ENCODE assay signal across 13 mouse cellular contexts in genomic region chr6:146473216-146473955, GRCm38 (mm10). TPM values are rescaled to one million over a fixed set of nuclear protein-coding genes. Genes with fewer than 3 reads are reported as not detected.
DNase-seq lines count a peak whose midpoint lies in the region; ATAC-seq lines count a peak whose summit lies in the region.
"Had no signal": no experiment of that assay in that cellular context is flagged by ENCODE, and none has a peak within 500 bp of the region (broad histone marks: within the 10 kb centered on the region; RNA-seq: fewer than 3 reads in every experiment).

No protein-coding gene starts in this region.

- H3K36me3 ChIP-seq in forebrain, embryonic 14.5 days (ENCODE audit: control insufficient read depth, insufficient read depth, low read length), result no peaks in the 10 kb centered on the region

- H3K4me1 ChIP-seq in forebrain, embryonic 14.5 days (ENCODE audit: control insufficient read depth, insufficient read depth, low read length), result no peaks in the 10 kb centered on the region

- peak; percentile 27 for DNase-seq in lung, postnatal 10 days
- no peak for DNase-seq in lung, postnatal 14 days
- peak; percentile 58 for DNase-seq in adipocyte (ENCODE audit: low spot score)
- peak; percentile 47 for DNase-seq in gastrocnemius, postnatal 14 days
- peak; percentile 31 for DNase-seq in heart, postnatal 25 days (ENCODE audit: low spot score)
- no peak for DNase-seq in forebrain, embryonic 14.5 days (ENCODE audit: low spot score)
- DNase-seq in spleen, adult 12 weeks (ENCODE audit: low spot score), result no peak
- DNase-seq: spleen, adult 18-20 months had no signal

- ATAC-seq in forebrain, embryonic 14.5 days, result no peak
- no peak for ATAC-seq in cerebellum, adult (ENCODE audit: insufficient number of reproducible peaks, low FRiP score, low TSS enrichment)
- ATAC-seq: hindbrain, postnatal 0 days had no signal

- H3K4me2 ChIP-seq in forebrain, embryonic 14.5 days (ENCODE audit: low read length), result no peak overlapping the region
- H3K4me2 ChIP-seq: liver, embryonic 11.5 days had no signal

- no peak overlapping the region for H3K4me3 ChIP-seq in forebrain, embryonic 14.5 days (ENCODE audit: low read depth, low read length)
- H3K4me3 ChIP-seq: left cerebral cortex, adult 2 months had no signal

- H3K9ac ChIP-seq in forebrain, embryonic 14.5 days (ENCODE audit: low read length), result no peak overlapping the region

- no peaks in the 10 kb centered on the region for H3K9me3 ChIP-seq in forebrain, embryonic 14.5 days (replicated peaks; ENCODE audit: control insufficient read depth, low read length)

- intact Hi-C loops in gastrocnemius, postnatal 14 days (cut with DNase I; ENCODE audit: low total_unique reads), result no loop called here
- intact Hi-C loops in heart, postnatal 25 days (cut with DNase I), result no loop called here

- no peak overlapping the region for H3K27ac ChIP-seq in forebrain, embryonic 14.5 days (ENCODE audit: low read depth, low read length)
- H3K27ac ChIP-seq: hindbrain, postnatal 0 days; kidney, postnatal 0 days; left cerebral cortex, adult 2 months had no signal

- H3K27me3 ChIP-seq in forebrain, embryonic 14.5 days (replicated peaks; ENCODE audit: control insufficient read depth, insufficient read depth, low read length), result no peaks in the 10 kb centered on the region

- 82% methylated on average over 6 of the region's 6 CpGs for WGBS in forebrain, embryonic 14.5 days

RNA-seq across cellular contexts. Expression of gene Itpr2, which starts 28.6 kb away (rescaled TPM):
- total RNA-seq in gastrocnemius, postnatal 14 days (2021), result 10 to 100 TPM in 1 of 2 experiments, 1 to 10 TPM in 1; 9.1 to 14.6 TPM
- total RNA-seq in heart, postnatal 25 days (2021), result 10 to 100 TPM; 23.6 to 24.9 TPM
- polyA plus RNA-seq in forebrain, embryonic 14.5 days (2014; fragmentation: Nextera tagmentation; extraction: Ambion mirVana), result 2.4 and 4.5 TPM in 2 replicates

Comparison
In these comparisons a context has a peak if more than half of its experiments do, and no peak if none do; other contexts are left out.
1. DNase-seq: peak in lung, postnatal 10 days (single experiment), adipocyte (single experiment), gastrocnemius, postnatal 14 days (single experiment) and heart, postnatal 25 days (single experiment); none in lung, postnatal 14 days (single experiment), forebrain, embryonic 14.5 days (single experiment) and spleen, adult 12 weeks (single experiment).